ENCODE assay signal across 21 mouse cellular contexts in genomic region chr17:85098677-85099323, GRCm38 (mm10). TPM values are rescaled to one million over a fixed set of nuclear protein-coding genes. Genes with fewer than 3 reads are reported as not detected.
DNase-seq lines count a peak whose midpoint lies in the region; ATAC-seq and TF ChIP-seq lines count a peak whose summit lies in the region.
"Had no signal": no experiment of that assay in that cellular context is flagged by ENCODE, and none has a peak within 500 bp of the region (broad histone marks: within the 10 kb centered on the region; RNA-seq: fewer than 3 reads in every experiment).

No protein-coding gene starts in this region.

- H3K4me2 ChIP-seq in liver, embryonic 15.5 days: no peak overlapping the region
- H3K4me2 ChIP-seq in intestine, embryonic 15.5 days (replicated peaks): no peak overlapping the region
- H3K4me2 ChIP-seq: heart, embryonic 15.5 days had no signal

- H3K4me3 ChIP-seq in ES-Bruce4 (ENCODE audit: low read depth, low read length): no peak overlapping the region
- H3K4me3 ChIP-seq in liver, embryonic 15.5 days (replicated peaks): no peak overlapping the region
- H3K4me3 ChIP-seq in cerebellum, adult 2 months (replicated peaks; ENCODE audit: insufficient read depth, low read depth, low read length): no peak overlapping the region
- no peak overlapping the region for H3K4me3 ChIP-seq in intestine, embryonic 15.5 days (replicated peaks)
- H3K4me3 ChIP-seq: embryonic facial prominence, embryonic 10.5 days; erythroblast, embryonic 14.5 days; gastrocnemius, adult 2 months; heart, embryonic 15.5 days had no signal

- TF ChIP-seq EP300 in ES-Bruce4 (IDR thresholded peaks at IDR 0.05; ENCODE audit: insufficient read depth, low read depth, low read length): 0 out of 2 replicates have a peak, but pooled peaks have one; percentile 13

- WGBS in liver, embryonic 15.5 days (ENCODE audit: insufficient replicate concordance): 79% methylated on average over 7 of the region's 7 CpGs
- WGBS in cerebellum, adult 2 months: 97% methylated on average over 7 of the region's 7 CpGs
- 92% methylated on average over 7 of the region's 7 CpGs for WGBS in intestine, embryonic 15.5 days

- peaks cover 1% of the 10 kb centered on the region for H3K4me1 ChIP-seq in ES-Bruce4 (ENCODE audit: control insufficient read depth, insufficient read depth, low read length)
- H3K4me1 ChIP-seq in liver, embryonic 15.5 days (replicated peaks): peaks cover 10% of the 10 kb centered on the region
- no peaks in the 10 kb centered on the region for H3K4me1 ChIP-seq in cerebellum, adult 2 months (ENCODE audit: control insufficient read depth, insufficient read depth, low read length)
- H3K4me1 ChIP-seq in intestine, embryonic 15.5 days (replicated peaks): no peaks in the 10 kb centered on the region
- H3K4me1 ChIP-seq: heart, embryonic 15.5 days had no signal

- peak; percentile 77 for ATAC-seq in liver, embryonic 15.5 days (ENCODE audit: insufficient read depth)
- ATAC-seq in intestine, embryonic 15.5 days: no peak
- ATAC-seq: forebrain, embryonic 16.5 days; inflammation-experienced regulatory T-cells, adult 6 months; lung, postnatal 0 days had no signal

- H3K9me3 ChIP-seq in ES-Bruce4 (replicated peaks; ENCODE audit: control insufficient read depth, insufficient read depth, low read length, poor library complexity, severe bottlenecking): peaks cover 33% of the 10 kb centered on the region
- H3K9me3 ChIP-seq in liver, embryonic 15.5 days (replicated peaks): no peaks in the 10 kb centered on the region
- H3K9me3 ChIP-seq in intestine, embryonic 15.5 days: no peaks in the 10 kb centered on the region
- H3K9me3 ChIP-seq: heart, embryonic 15.5 days had no signal

- H3K27ac ChIP-seq in ES-Bruce4 (ENCODE audit: insufficient read depth, low read length): peak overlapping the region; percentile 37
- H3K27ac ChIP-seq in liver, embryonic 15.5 days (replicated peaks): 0 out of 2 replicates have a peak overlapping the region, but pooled peaks have one; percentile 15
- H3K27ac ChIP-seq in cerebellum, adult 2 months (ENCODE audit: insufficient read depth, low read length): no peak overlapping the region
- H3K27ac ChIP-seq in intestine, embryonic 15.5 days: no peak overlapping the region
- H3K27ac ChIP-seq: embryonic facial prominence, embryonic 10.5 days; gastrocnemius, adult 2 months; heart, embryonic 15.5 days; stomach, postnatal 0 days had no signal

- peaks cover 12% of the 10 kb centered on the region for H3K36me3 ChIP-seq in ES-Bruce4 (ENCODE audit: control insufficient read depth, insufficient read depth, low read length, poor library complexity, severe bottlenecking)
- H3K36me3 ChIP-seq in liver, embryonic 15.5 days (replicated peaks): peaks cover 16% of the 10 kb centered on the region
- peaks cover 10% of the 10 kb centered on the region; the same call in 1 of the 2 replicates for H3K36me3 ChIP-seq in intestine, embryonic 15.5 days

- H3K9ac ChIP-seq in ES-Bruce4 (ENCODE audit: low read depth, poor library complexity, severe bottlenecking): no peak overlapping the region
- no peak overlapping the region for H3K9ac ChIP-seq in liver, embryonic 15.5 days
- no peak overlapping the region for H3K9ac ChIP-seq in intestine, embryonic 15.5 days
- H3K9ac ChIP-seq: heart, embryonic 15.5 days had no signal

- peak; percentile 12 for DNase-seq in adrenal gland, postnatal 14 days
- DNase-seq in adrenal gland, postnatal 4 days (ENCODE audit: low spot score in 2 of 2): no peak
- peak; percentile 63 for DNase-seq in c-Kit-negative CD71-positive TER-119-positive erythroid progenitor cells, embryonic 14.5 days (ENCODE audit: low read depth, low spot score)
- no peak for DNase-seq in cerebellum, adult 2 months
- DNase-seq in embryo, embryonic 11 days: no peak
- DNase-seq: B cell, adult 2 months; cerebellum, adult 11-12 months; cerebellum, postnatal 36 days; gastrocnemius, adult 2 months; kidney, postnatal 4 days; thymus, postnatal 14 days had no signal

- no peak for TF ChIP-seq CTCF in ES-Bruce4 (IDR thresholded peaks at IDR 0.05; ENCODE audit: low read depth, low read length)
- TF ChIP-seq CTCF in cerebellum, adult 2 months (IDR thresholded peaks at IDR 0.05; ENCODE audit: borderline replicate concordance, insufficient read depth, low read depth, low read length): no peak

- H3K27me3 ChIP-seq in ES-Bruce4 (ENCODE audit: control insufficient read depth, insufficient read depth, low read length, poor library complexity, severe bottlenecking): no peaks in the 10 kb centered on the region
- H3K27me3 ChIP-seq in liver, embryonic 15.5 days: no peaks in the 10 kb centered on the region
- H3K27me3 ChIP-seq in cerebellum, adult 2 months (ENCODE audit: control insufficient read depth, insufficient read depth, low read length): no peaks in the 10 kb centered on the region
- no peaks in the 10 kb centered on the region for H3K27me3 ChIP-seq in intestine, embryonic 15.5 days (replicated peaks)
- H3K27me3 ChIP-seq: heart, embryonic 15.5 days had no signal

- no peak for TF ChIP-seq POLR2A in ES-Bruce4 (IDR thresholded peaks at IDR 0.05; ENCODE audit: insufficient read depth, low read length)
- TF ChIP-seq POLR2A in cerebellum, adult 2 months (IDR thresholded peaks at IDR 0.05; ENCODE audit: borderline replicate concordance, insufficient read depth, low read length): no peak

RNA-seq across cellular contexts. Expression of gene Camkmt, which starts 8.4 kb away (rescaled TPM):
- 4.8 and 6.0 TPM in 2 replicates for total RNA-seq in adrenal gland, postnatal 14 days (2021)
- total RNA-seq in adrenal gland, postnatal 4 days (2021): 1 to 10 TPM; 6.8 to 8.5 TPM
- polyA plus RNA-seq in ES-Bruce4 (2011; ENCODE audit: insufficient read depth, insufficient read length, low read depth, missing spikeins): 3.7 and 5.6 TPM in 2 replicates
- 2.7 and 3.0 TPM in 2 replicates for polyA plus RNA-seq in liver, embryonic 15.5 days (2015; fragmentation: Nextera tagmentation; extraction: Ambion mirVana)
- 6.5 and 6.6 TPM in 2 replicates for polyA plus RNA-seq in cerebellum, adult 2 months (2012; rRNA removed)
- polyA plus RNA-seq in intestine, embryonic 15.5 days (2015; fragmentation: Nextera tagmentation; extraction: Ambion mirVana): 14.8 and 17.4 TPM in 2 replicates

RNA-seq across cellular contexts. Expression of gene Prepl, which starts 8.8 kb away (rescaled TPM):
- total RNA-seq in adrenal gland, postnatal 14 days (2021): 29.3 and 32.7 TPM in 2 replicates
- total RNA-seq in adrenal gland, postnatal 4 days (2021): 10 to 100 TPM; 43.4 to 44.8 TPM
- 32.4 and 35.8 TPM in 2 replicates for polyA plus RNA-seq in ES-Bruce4 (2011; ENCODE audit: insufficient read depth, insufficient read length, low read depth, missing spikeins)
- 7.0 TPM in 2 replicates for polyA plus RNA-seq in liver, embryonic 15.5 days (2015; fragmentation: Nextera tagmentation; extraction: Ambion mirVana)
- polyA plus RNA-seq in cerebellum, adult 2 months (2012; rRNA removed): 286 and 307 TPM in 2 replicates
- polyA plus RNA-seq in intestine, embryonic 15.5 days (2015; fragmentation: Nextera tagmentation; extraction: Ambion mirVana): 26.1 and 26.6 TPM in 2 replicates

Comparison
In these comparisons a context has a peak if more than half of its experiments do, and no peak if none do; other contexts are left out.
1. DNase-seq: peak in adrenal gland, postnatal 14 days (single experiment) and c-Kit-negative CD71-positive TER-119-positive erythroid progenitor cells, embryonic 14.5 days (single experiment); none in adrenal gland, postnatal 4 days (0 of 2), cerebellum, adult 2 months (0 of 2) and embryo, embryonic 11 days (single experiment).
2. H3K27ac ChIP-seq: peak in ES-Bruce4 (single experiment) and liver, embryonic 15.5 days (single experiment); none in cerebellum, adult 2 months (single experiment) and intestine, embryonic 15.5 days (single experiment).